Mouse (Mus musculus) lung, postnatal 0 days (tissue): ENCODE data around the gene Lyzl6. TPM values are rescaled to one million over a fixed set of nuclear protein-coding genes. Genes with fewer than 3 reads are reported as not detected.

Source experiments
- ATAC-seq: fragments of 200-750 bp; cut with Nextera tagmentation; 2 replicates; pipeline ENCODE4 v1.8.0; 2017; ENCODE audit warnings: moderate library complexity
- DNase-seq: peaks from one replicate; pipeline ENCODE4 v3.0.0-alpha.2; 2016; ENCODE audit warnings: low spot score
- H3K27ac ChIP-seq: fragments of 300-500 bp; sonication (generic); 2 replicates; pipeline ENCODE4 v1.5.1; 2014; ENCODE audit warnings: antibody characterized with exemption, mild to moderate bottlenecking, low read length, mixed read lengths
- H3K27me3 ChIP-seq: fragments of 300-500 bp; sonication (generic); replicated peaks from 2 replicates; pipeline ENCODE4 v1.6.1; 2014; ENCODE audit warnings: low read length, mixed read lengths; ENCODE audit not compliant: insufficient read depth
- H3K36me3 ChIP-seq: fragments of 300-500 bp; sonication (generic); 2 replicates; pipeline ENCODE4 v1.6.1; 2014; ENCODE audit warnings: low read length, mixed read lengths; ENCODE audit not compliant: insufficient read depth
- H3K4me1 ChIP-seq: fragments of 300-500 bp; sonication (generic); 2 replicates; pipeline ENCODE4 v1.6.1; 2014; ENCODE audit warnings: antibody characterized with exemption, low read depth, low read length, mixed read lengths; ENCODE audit not compliant: insufficient read depth
- H3K4me2 ChIP-seq: fragments of 300-500 bp; sonication (generic); replicated peaks from 2 replicates; pipeline ENCODE4 v1.6.1; 2014; ENCODE audit warnings: low read depth, mild to moderate bottlenecking, low read length, moderate library complexity, mixed read lengths
- H3K4me3 ChIP-seq: fragments of 300-500 bp; sonication (generic); 2 replicates; pipeline ENCODE4 v1.5.1; 2014; ENCODE audit warnings: low read depth, low read length
- H3K9ac ChIP-seq: fragments of 300-500 bp; sonication (generic); replicated peaks from 2 replicates; pipeline ENCODE4 v1.6.1; 2014; ENCODE audit warnings: low read depth, mild to moderate bottlenecking
- H3K9me3 ChIP-seq: fragments of 300-500 bp; sonication (generic); 2 replicates; pipeline ENCODE4 v1.6.1; 2016; ENCODE audit warnings: low read length, mixed read lengths
- CTCF ChIP-seq: IDR thresholded peaks from 2 replicates; pipeline ENCODE4 v1.5.1; 2016; ENCODE audit warnings: antibody characterized with exemption, mild to moderate bottlenecking
- EP300 ChIP-seq: IDR thresholded peaks from 2 replicates; pipeline ENCODE4 v1.6.1; 2016; ENCODE audit warnings: antibody characterized with exemption, mild to moderate bottlenecking, control low read depth
- WGBS: fragments of 180-500 bp; shearing (Covaris S2); extraction: QIAGEN DNeasy Blood & Tissue Kit; methylation state at CpG from one replicate; pipeline ENCODE4 v1.1.7; 2014; 5-methylcytosine and 5-hydroxymethylcytosine counted together
- polyA plus RNA-seq: library from polyadenylated mRNA; unstranded; fragments of >200 nt; fragmentation: Nextera tagmentation; extraction: Ambion mirVana; gene quantifications from 2 replicates; pipeline ENCODE4 v1.2.1, GENCODE M21; 2015

Gene Lyzl6
- polyA plus RNA-seq, 1 experiment from 2014 or later, result not detected

GRCm38 (mm10) chr11:103666907-103667426 lies 28.3 kb upstream of the Lyzl6 start:
- TF ChIP-seq CTCF (no peak), EP300 (no peak)
- Histone ChIP-seq H3K4me2 (no peak overlapping the region), H3K27ac (no peak overlapping the region), H3K9ac (no peak overlapping the region), H3K4me1 (no peaks in the 10 kb centered on the region), H3K4me3 (no peak overlapping the region), H3K36me3 (no peaks in the 10 kb centered on the region), H3K27me3 (no peaks in the 10 kb centered on the region), H3K9me3 (no peaks in the 10 kb centered on the region)
- ATAC-seq (no peak), DNase-seq (no peak)
- WGBS, result 66% methylated on average over 13 of the region's 13 CpGs

- H3K36me3 ChIP-seq, result no peaks in the 10 kb centered on the region
- H3K4me1 ChIP-seq, result no peaks in the 10 kb centered on the region
- H3K27me3 ChIP-seq, result no peaks in the 10 kb centered on the region
- H3K9ac ChIP-seq, result no peak overlapping the region
- no peaks in the 10 kb centered on the region for H3K9me3 ChIP-seq
- ATAC-seq, result no peak
- DNase-seq, result no peak
- H3K4me3 ChIP-seq, result no peak overlapping the region
- 43% methylated on average over 10 of the region's 10 CpGs for WGBS
- H3K27ac ChIP-seq, result no peak overlapping the region
- TF ChIP-seq EP300, result no peak
- no peak for TF ChIP-seq CTCF
- no peak overlapping the region for H3K4me2 ChIP-seq
These were observed 27.7 kb upstream of the Lyzl6 start for GRCm38 (mm10) chr11:103666181-103666906.

- TF ChIP-seq CTCF (no peak), EP300 (no peak)
- Histone ChIP-seq H3K4me2 (no peak overlapping the region), H3K27ac (no peak overlapping the region), H3K9ac (no peak overlapping the region), H3K27me3 (no peaks in the 10 kb centered on the region), H3K4me1 (no peaks in the 10 kb centered on the region), H3K4me3 (no peak overlapping the region), H3K36me3 (no peaks in the 10 kb centered on the region), H3K9me3 (no peaks in the 10 kb centered on the region)
- WGBS, result 73% methylated on average over 1 of the region's 1 CpGs
- ATAC-seq (no peak), DNase-seq (no peak)
These were observed 27.0 kb upstream of the Lyzl6 start for GRCm38 (mm10) chr11:103665695-103666094.

- no peaks in the 10 kb centered on the region for H3K27me3 ChIP-seq
- no peaks in the 10 kb centered on the region for H3K4me1 ChIP-seq
- no peak overlapping the region for H3K4me3 ChIP-seq
- TF ChIP-seq CTCF (no peak), EP300 (no peak)
- no peak overlapping the region for H3K27ac ChIP-seq
- no peak overlapping the region for H3K4me2 ChIP-seq
- no peaks in the 10 kb centered on the region for H3K36me3 ChIP-seq
- no peak for DNase-seq
- WGBS, result 79% methylated on average over 8 of the region's 8 CpGs
- ATAC-seq, result no peak
- no peak overlapping the region for H3K9ac ChIP-seq
- H3K9me3 ChIP-seq, result no peaks in the 10 kb centered on the region
These were observed 24.4 kb upstream of the Lyzl6 start for GRCm38 (mm10) chr11:103663119-103663518.

GRCm38 (mm10) chr11:103662546-103662945 lies 23.9 kb upstream of the Lyzl6 start:
- DNase-seq, result no peak
- no peak for ATAC-seq

GRCm38 (mm10) chr11:103661863-103662262 lies 23.2 kb upstream of the Lyzl6 start:
- Histone ChIP-seq H3K27ac (no peak overlapping the region), H3K4me1 (no peaks in the 10 kb centered on the region), H3K4me3 (no peak overlapping the region), H3K27me3 (no peaks in the 10 kb centered on the region), H3K9ac (no peak overlapping the region), H3K4me2 (no peak overlapping the region), H3K36me3 (no peaks in the 10 kb centered on the region), H3K9me3 (no peaks in the 10 kb centered on the region)
- TF ChIP-seq CTCF (no peak), EP300 (no peak)
- ATAC-seq (no peak), DNase-seq (no peak)
- WGBS, result 49% methylated on average over 4 of the region's 4 CpGs

More at GRCm38 (mm10) chr11:103662546-103662945, 23.9 kb upstream of the Lyzl6 start:
- Histone ChIP-seq H3K4me2 (no peak overlapping the region), H3K4me1 (no peaks in the 10 kb centered on the region), H3K36me3 (no peaks in the 10 kb centered on the region), H3K9ac (no peak overlapping the region), H3K27ac (no peak overlapping the region), H3K9me3 (no peaks in the 10 kb centered on the region), H3K27me3 (no peaks in the 10 kb centered on the region), H3K4me3 (no peak overlapping the region)
- TF ChIP-seq CTCF, result no peak
- TF ChIP-seq EP300, result no peak
- WGBS, result 64% methylated on average over 5 of the region's 5 CpGs
